Mouse (Mus musculus): Measurements from ENCODE around the gene Col5a1. TPM values are rescaled to one million over a fixed set of nuclear protein-coding genes. Genes with fewer than 3 reads are reported as not detected.

Col5a1 gene
- polyA plus RNA-seq, 2 experiments from 2014 or later, result not detected

GRCm38 (mm10) chr2:27923718-27924117 lies 37.5 kb downstream of the Col5a1 start:
- no peak for ATAC-seq

GRCm38 (mm10) chr2:27924463-27924862 lies 38.2 kb downstream of the Col5a1 start:
- ATAC-seq, result no peak

- ATAC-seq, result no peak
Measured at GRCm38 (mm10) chr2:27926478-27927165, 40.4 kb downstream of the Col5a1 start.

DNA sequence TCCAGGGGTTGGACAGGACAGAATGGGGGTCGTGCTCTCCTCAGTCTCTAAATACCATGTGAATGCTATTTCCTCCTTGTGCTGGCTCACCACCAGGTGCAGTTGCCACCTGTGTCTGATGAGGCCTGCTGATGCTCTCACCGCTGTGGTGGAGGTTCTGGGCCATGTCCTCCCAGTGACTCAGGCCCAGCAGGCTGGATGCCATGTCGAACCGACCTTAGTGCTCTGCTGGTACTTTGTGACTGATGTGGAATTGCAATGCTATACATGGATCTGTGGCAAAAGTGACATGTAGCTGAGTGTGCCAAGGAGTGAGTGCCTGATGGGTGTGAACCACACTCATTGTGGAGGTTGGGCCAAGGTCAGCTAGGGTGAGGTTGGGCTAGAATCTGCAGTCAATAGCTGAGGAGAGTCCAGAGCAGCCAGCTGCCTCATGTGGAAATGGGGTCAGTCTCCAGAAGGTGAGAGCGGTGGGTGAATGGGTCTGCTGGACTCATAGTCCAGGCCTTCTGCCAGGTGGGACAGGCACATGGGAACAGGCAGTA lies 44.3 kb downstream of the Col5a1 start:
- ATAC-seq, result no peak

DNA sequence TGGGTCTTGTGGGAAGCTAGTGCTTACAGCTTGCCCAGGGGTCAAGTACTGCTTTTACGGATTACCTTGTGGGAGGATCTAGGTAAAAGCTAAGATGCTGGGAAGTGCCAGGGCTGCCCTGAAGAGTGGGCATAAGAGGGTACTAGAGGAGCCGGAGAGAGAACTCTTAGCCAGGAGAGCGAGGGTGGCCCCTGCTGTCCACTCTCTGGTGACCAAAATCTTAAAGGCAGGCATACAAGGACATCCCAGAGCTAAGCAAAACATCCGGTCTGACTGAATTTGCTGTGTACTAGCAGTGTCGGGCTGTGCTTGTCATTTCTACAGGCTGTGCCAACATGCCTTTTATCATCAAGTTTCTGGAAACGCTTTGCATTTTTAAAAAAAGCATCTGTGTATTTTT lies 44.9 kb downstream of the Col5a1 start:
- no peak for ATAC-seq

DNA sequence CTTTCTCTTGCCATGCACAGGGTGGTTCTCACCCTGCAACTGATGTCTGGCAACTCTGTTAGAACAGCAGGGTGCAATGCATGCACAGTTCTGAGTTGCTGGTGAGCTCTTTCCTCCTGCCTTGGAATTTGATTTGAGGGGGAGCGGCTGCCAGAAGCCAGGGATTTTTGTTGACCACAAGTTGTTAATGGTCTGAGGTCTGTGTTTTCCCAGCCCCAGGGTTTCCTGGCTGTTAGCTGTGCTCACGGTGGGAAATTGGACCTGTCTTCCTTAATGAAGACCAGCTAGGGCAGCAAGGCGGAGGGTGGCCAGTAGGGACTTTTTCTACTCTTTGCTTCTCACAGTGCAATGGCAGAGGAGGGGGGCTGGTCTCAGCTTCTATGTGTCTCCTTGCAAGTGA lies 45.7 kb downstream of the Col5a1 start:
- no peak for ATAC-seq

- ATAC-seq, result no peak
Measured at GRCm38 (mm10) chr2:27934269-27934668, 48.0 kb downstream of the Col5a1 start.

DNA sequence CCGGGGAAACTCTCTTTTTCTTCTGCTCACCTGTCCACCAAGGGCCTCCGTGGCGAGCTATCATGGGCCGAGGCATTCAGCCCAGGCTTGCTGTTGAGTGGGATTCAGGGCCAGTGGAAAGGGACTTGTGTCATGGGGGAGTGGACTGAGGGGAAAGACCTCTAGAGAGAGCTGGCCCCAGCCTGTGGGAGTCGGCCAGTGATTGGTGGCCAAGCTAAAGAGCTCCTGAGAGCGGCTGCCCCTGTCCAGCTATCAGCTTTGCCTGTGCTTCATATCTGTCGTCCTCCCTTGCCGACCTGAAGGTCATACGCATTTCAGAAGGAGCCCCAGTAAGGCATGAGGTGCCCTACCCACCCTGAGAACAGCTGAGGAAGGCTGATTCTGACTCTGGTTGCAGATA lies 48.6 kb downstream of the Col5a1 start:
- no peak for ATAC-seq

GRCm38 (mm10) chr2:27935441-27935840 lies 49.2 kb downstream of the Col5a1 start:
- ATAC-seq, result no peak

GRCm38 (mm10) chr2:27936607-27937191 lies 50.5 kb downstream of the Col5a1 start:
- ATAC-seq, result no peak

DNA sequence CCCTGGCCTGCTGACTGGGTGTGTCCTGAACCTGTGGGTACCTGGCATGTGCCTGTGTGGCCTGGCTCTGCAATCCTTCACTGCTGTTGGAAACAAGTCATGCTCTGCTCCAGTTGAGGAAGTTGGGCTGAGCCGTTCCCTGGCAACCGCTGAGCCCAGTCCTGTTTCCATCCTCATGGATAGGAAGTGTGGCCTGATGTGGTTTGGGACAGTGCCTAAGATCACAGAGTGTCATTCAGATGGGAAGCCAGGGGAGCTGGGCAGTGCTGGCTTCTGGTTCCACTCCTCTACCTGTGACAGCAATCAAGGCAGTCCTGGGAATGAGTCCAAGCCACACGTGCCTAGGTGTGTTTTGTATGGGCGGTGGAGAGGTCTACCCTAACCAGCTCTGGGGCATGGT lies 53.2 kb downstream of the Col5a1 start:
- ATAC-seq, result no peak

GRCm38 (mm10) chr2:27940144-27940543 lies 53.9 kb downstream of the Col5a1 start:
- no peak for ATAC-seq

GRCm38 (mm10) chr2:27947252-27947651 lies 61.0 kb downstream of the Col5a1 start:
- no peak for ATAC-seq

DNA sequence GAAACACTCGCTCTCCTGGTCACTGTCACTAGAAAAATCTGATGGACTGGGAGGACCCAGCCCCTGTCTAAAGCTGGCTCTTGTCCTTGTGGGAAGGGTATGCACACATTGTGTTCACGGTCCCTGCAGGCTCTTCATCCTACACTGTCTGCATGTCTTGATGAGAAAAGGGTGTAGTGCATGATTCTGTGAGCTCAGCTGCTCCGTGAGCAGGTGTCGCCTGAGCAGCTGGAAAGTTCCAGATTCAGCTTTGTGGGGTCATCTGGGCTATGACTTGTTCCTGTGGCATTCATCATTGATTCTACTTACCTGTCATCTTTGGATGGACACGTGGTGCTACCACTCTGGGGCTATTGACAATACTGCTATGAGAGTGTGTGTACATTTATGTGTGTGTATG lies 61.7 kb downstream of the Col5a1 start:
- no peak for ATAC-seq

GRCm38 (mm10) chr2:27953866-27954265 lies 67.6 kb downstream of the Col5a1 start:
- ATAC-seq, result no peak

DNA sequence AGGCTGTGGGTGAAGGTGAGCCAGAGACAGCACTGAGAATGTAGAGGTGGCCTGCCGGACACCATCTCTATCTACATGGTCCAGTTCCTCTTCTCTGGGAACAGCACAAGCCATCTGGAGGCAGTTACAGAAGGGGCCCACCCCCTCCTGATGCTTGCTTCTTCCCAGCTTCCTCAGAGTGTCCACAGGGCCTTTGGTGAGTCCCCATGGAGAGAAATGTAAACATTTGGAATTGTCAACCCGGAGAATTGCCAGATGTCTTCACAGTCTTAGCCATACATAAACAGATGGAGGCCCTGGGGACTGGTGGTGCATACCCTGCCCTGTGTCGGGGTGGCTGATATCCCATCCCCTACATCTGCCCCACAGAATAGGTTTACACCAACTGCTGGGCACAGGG lies 68.7 kb downstream of the Col5a1 start:
- ATAC-seq, result no peak

- ATAC-seq, result no peak
Measured at GRCm38 (mm10) chr2:27956751-27957150, 70.5 kb downstream of the Col5a1 start.

GRCm38 (mm10) chr2:27957184-27957583 lies 71.0 kb downstream of the Col5a1 start:
- ATAC-seq, result no peak

- no peak for ATAC-seq
Measured at GRCm38 (mm10) chr2:27959275-27959674, 73.0 kb downstream of the Col5a1 start.

DNA sequence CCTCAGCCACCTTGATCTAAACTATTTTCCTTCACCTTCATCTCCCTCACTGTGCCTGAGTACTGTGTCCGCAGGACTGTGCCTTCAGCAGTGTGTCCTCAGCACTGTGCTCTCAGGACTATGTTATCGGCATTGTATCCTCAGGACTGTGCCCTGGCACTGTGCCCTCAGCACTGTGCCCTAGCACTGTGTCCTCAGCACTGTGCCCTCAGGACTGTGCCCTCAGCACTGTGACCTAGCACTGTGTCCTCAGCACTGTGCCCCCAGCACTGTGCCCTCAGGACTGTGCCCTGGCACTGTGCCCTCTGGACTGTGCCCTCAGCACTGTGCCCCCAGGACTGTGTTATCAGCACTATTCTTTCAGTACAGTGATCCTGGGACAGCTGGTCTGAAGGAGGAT lies 75.0 kb downstream of the Col5a1 start:
- no peak for ATAC-seq

GRCm38 (mm10) chr2:27962406-27962805 lies 76.2 kb downstream of the Col5a1 start:
- ATAC-seq, result no peak

DNA sequence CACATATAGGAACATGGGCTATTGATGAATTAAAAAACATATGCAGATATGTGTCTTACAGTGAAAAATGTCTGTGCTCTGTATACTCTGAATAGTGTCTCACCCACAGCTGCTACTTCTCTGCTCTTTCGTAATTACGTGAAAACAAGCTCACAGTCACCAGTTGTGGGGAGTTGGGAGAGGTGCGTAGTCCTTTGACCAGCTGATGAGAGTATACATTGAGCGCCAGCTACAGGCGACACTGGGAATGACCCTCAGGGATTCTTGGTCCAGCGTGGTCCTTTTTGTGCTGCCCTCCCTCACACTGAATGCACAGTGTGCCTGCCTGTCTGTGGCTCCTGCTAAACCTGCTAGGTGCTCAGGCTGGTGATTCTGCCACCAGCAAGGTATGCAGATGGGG lies 82.9 kb downstream of the Col5a1 start:
- ATAC-seq, result no peak

GRCm38 (mm10) chr2:27973840-27974239 lies 87.6 kb downstream of the Col5a1 start:
- no peak for ATAC-seq

DNA sequence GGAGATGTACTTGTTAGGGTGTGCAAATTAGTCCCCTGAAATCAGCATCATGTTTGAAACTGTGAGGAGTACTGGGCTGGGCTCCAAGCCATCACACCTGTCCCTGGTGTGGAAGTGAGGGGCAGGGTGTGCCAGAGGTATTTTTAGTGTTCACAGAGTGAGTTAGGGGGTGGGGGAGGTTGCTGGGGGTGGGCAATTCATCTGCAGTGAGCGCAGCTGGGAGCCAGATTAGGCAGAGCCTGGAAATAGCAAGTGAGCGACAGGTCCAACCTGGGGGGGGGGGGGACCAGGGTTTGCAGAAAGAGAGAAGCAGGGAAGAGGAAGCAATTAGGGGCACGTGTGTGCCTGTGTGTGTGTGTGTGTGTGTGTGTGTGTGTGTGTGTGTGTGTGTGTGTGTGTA lies 89.6 kb downstream of the Col5a1 start:
- no peak for ATAC-seq

GRCm38 (mm10) chr2:27976512-27976911 lies 90.3 kb downstream of the Col5a1 start:
- no peak for ATAC-seq
